Mouse (Mus musculus) spleen, adult 2 months (tissue): ENCODE results near the gene Gm4131.

Experiments
- CTCF ChIP-seq: fragments of 200-500 bp; IDR thresholded peaks from 2 replicates; pipeline ENCODE4 v1.5.1; 2011; ENCODE audit warnings: mild to moderate bottlenecking, inconsistent platforms; ENCODE audit not compliant: insufficient read depth, insufficient read length, insufficient replicate concordance; ENCODE audit errors: extremely low read depth
- POLR2A ChIP-seq: fragments of 200-500 bp; IDR thresholded peaks from 2 replicates; pipeline ENCODE4 v1.6.1; 2011; ENCODE audit warnings: low read depth, low read length, inconsistent platforms

DNA sequence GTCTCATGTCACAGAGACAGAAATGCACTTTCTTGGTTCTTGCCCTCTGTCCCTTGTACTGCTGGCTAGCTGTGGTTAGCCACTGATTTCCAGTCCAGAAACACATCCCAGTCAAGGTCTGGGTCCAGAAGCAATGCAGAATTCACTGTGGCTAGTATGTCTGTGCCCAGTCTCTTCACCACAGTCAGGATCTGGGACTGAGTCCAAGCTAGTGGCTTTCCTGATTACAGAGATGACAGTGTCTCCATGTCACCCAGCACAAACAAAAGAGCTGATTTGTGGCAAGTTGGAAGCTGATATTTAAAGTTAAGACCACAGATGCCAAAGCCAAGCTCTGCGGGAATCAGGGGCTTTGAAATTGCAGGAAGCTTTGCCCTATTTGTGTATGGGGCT lies 150.0 kb downstream of the Gm4131 start:
- TF ChIP-seq CTCF (no peak), POLR2A (no peak)
